Mouse (Mus musculus): Measurements from ENCODE around the gene Sgms2.

- TF ChIP-seq CEBPB (IDR thresholded peaks at IDR 0.05; ENCODE audit: low read depth) (no peak), CTCF (IDR thresholded peaks at IDR 0.05; ENCODE audit: control insufficient read depth, insufficient read depth, insufficient read length) (no peak), MYOD1 (IDR thresholded peaks at IDR 0.05; ENCODE audit: control insufficient read depth, insufficient read length, low read depth) (no peak), MAX (IDR thresholded peaks at IDR 0.05) (no peak), USF1 (IDR thresholded peaks at IDR 0.05; ENCODE audit: low read depth) (no peak), FOSL1 (IDR thresholded peaks at IDR 0.05; ENCODE audit: insufficient read depth, low read length, poor library complexity, severe bottlenecking) (no peak)
These were observed 188.5 kb downstream of the Sgms2 start, which contains the start of gene Cyp2u1 for GRCm38 (mm10) chr3:131302452-131303319.
